Mouse (Mus musculus): ENCODE measurements at regions not wholly inside any gene's neighbourhood (a gene's known extent, or its start where the extent isn't known, plus 50 kb on each side); places are given as distances from the start of the nearest gene placed in this dataset.

- no peak for DNase-seq (ENCODE audit: low spot score)
- no peak overlapping the region for H3K27ac ChIP-seq (ENCODE audit: low read depth, low read length)
- no peak for ATAC-seq (replicated peaks; ENCODE audit: low FRiP score)
- 62% methylated on average over 9 of the region's 9 CpGs for WGBS
- H3K4me3 ChIP-seq (ENCODE audit: low read depth, low read length) = no peak overlapping the region
- no peak overlapping the region for H3K9ac ChIP-seq (ENCODE audit: low read depth, low read length)
- H3K27me3 ChIP-seq (replicated peaks; ENCODE audit: control insufficient read depth, insufficient read depth, low read length) = no peaks in the 10 kb centered on the region
- H3K36me3 ChIP-seq (ENCODE audit: control insufficient read depth, insufficient read depth, low read length) = no peaks in the 10 kb centered on the region
- H3K4me1 ChIP-seq (replicated peaks; ENCODE audit: control insufficient read depth, insufficient read depth, low read length) = no peaks in the 10 kb centered on the region
- no peak overlapping the region for H3K4me2 ChIP-seq
- no peaks in the 10 kb centered on the region for H3K9me3 ChIP-seq (ENCODE audit: control insufficient read depth, low read length)
Measured at GRCm38 (mm10) chr4:131381063-131381462, 436.9 kb downstream of the Matn1 start.

- no peak overlapping the region for H3K27ac ChIP-seq (ENCODE audit: low read depth, low read length)
- DNase-seq (ENCODE audit: low spot score) (no peak), ATAC-seq (replicated peaks; ENCODE audit: low FRiP score) (no peak)
- H3K4me2 ChIP-seq = no peak overlapping the region
- no peaks in the 10 kb centered on the region for H3K36me3 ChIP-seq (ENCODE audit: control insufficient read depth, insufficient read depth, low read length)
- 84% methylated on average over 7 of the region's 7 CpGs for WGBS
- no peak overlapping the region for H3K9ac ChIP-seq (ENCODE audit: low read depth, low read length)
- H3K9me3 ChIP-seq (ENCODE audit: control insufficient read depth, low read length) = no peaks in the 10 kb centered on the region
- H3K4me3 ChIP-seq (ENCODE audit: low read depth, low read length) = no peak overlapping the region
- no peaks in the 10 kb centered on the region for H3K4me1 ChIP-seq (replicated peaks; ENCODE audit: control insufficient read depth, insufficient read depth, low read length)
- H3K27me3 ChIP-seq (replicated peaks; ENCODE audit: control insufficient read depth, insufficient read depth, low read length) = no peaks in the 10 kb centered on the region
Measured at GRCm38 (mm10) chr4:131381529-131381928, 437.3 kb downstream of the Matn1 start.

DNA sequence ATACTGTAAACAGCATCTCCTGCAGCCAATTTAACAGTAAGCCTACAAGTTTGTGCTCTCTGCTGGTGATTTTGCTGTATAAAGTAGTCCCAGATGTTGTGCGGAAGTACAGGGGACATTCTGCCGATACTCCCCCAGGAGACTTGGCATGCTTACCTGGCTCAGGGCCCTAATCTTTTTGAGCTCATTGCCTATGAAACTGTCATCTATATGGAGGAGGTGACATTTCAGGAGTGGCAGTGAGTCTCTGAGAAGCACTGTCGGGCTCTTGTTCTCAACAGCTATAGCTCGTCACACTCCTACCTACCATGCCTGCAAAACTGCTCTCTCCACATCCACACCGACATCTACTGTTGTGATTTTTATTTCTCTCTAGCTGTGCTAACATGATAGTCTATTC is 439.7 kb downstream of the Matn1 start:
- no peak for ATAC-seq (replicated peaks; ENCODE audit: low FRiP score)

DNA sequence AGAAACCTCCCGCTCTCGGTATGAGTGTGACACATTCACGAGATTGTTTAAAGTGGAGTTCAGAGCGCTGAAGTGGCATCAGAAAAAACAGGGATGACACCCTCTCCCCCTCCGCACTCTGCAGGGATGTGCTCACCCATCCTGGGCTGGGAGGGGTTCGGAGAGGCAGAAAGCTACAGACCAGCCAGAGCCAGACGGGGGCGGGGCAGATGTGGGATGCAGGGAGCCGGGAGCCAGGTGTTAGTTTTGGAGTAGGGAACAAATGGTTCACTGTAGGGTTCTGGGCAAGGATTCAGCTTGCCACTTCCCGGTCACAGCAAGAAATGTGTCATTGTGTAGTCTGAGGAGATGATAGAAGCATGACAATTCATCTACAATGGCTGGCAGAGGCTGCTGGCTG is 442.8 kb downstream of the Matn1 start:
- DNase-seq (ENCODE audit: low spot score) (no peak), ATAC-seq (replicated peaks; ENCODE audit: low FRiP score) (no peak)
- H3K4me1 ChIP-seq (replicated peaks; ENCODE audit: control insufficient read depth, insufficient read depth, low read length) = no peaks in the 10 kb centered on the region
- H3K9me3 ChIP-seq (ENCODE audit: control insufficient read depth, low read length) = no peaks in the 10 kb centered on the region
- no peaks in the 10 kb centered on the region for H3K36me3 ChIP-seq (ENCODE audit: control insufficient read depth, insufficient read depth, low read length)
- WGBS = 74% methylated on average over 10 of the region's 10 CpGs
- no peak overlapping the region for H3K27ac ChIP-seq (ENCODE audit: low read depth, low read length)
- no peak overlapping the region for H3K4me2 ChIP-seq
- H3K27me3 ChIP-seq (replicated peaks; ENCODE audit: control insufficient read depth, insufficient read depth, low read length) = no peaks in the 10 kb centered on the region
- no peak overlapping the region for H3K4me3 ChIP-seq (ENCODE audit: low read depth, low read length)
- H3K9ac ChIP-seq (ENCODE audit: low read depth, low read length) = no peak overlapping the region

More for the DNA sequence above, 439.7 kb downstream of the Matn1 start:
- Histone ChIP-seq H3K27me3 (replicated peaks; ENCODE audit: control insufficient read depth, insufficient read depth, low read length) (no peaks in the 10 kb centered on the region), H3K4me1 (replicated peaks; ENCODE audit: control insufficient read depth, insufficient read depth, low read length) (no peaks in the 10 kb centered on the region), H3K4me3 (ENCODE audit: low read depth, low read length) (no peak overlapping the region), H3K27ac (ENCODE audit: low read depth, low read length) (no peak overlapping the region), H3K9me3 (ENCODE audit: control insufficient read depth, low read length) (no peaks in the 10 kb centered on the region), H3K36me3 (ENCODE audit: control insufficient read depth, insufficient read depth, low read length) (no peaks in the 10 kb centered on the region), H3K4me2 (no peak overlapping the region), H3K9ac (ENCODE audit: low read depth, low read length) (no peak overlapping the region)
- no peak for DNase-seq (ENCODE audit: low spot score)
- WGBS = 78% methylated on average over 5 of the region's 5 CpGs

DNA sequence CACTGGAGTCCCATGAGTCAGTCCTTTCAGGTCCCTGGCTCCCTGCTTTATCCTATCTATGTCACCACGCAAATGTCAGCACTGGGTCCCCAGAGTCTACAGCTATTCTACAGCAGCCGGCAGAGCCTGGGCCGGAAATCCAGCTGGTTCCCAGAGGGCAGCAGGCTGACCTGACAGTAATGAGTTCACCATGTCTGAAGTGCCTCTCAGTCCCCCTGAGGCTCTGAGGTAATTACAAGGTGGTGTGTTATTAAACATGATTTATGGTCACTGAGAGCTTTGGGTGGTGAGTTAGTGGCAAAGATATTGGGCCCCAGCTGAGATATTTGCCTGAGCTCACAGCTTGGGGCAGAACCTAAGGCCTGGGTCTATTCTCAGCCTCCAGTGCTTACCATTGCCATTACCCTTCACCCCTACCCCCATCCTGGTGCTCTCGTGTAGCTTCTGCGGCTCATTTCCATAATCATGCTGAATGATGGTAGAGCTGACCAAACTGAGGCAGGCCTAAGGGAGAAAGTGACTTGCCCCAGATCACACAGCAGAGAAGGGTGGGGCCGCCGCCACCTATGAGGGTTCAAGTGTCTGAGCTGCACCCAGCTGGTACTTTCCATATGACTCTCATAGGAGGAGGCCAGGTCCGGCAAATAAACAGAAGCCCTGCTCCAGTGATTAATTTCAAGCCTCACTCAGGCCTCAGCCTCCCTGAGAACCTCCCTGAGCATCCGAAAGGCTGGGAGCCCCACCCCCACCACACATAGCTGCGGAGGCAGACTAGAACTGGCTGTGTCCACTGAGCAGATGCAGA is 446.8 kb downstream of the Ptpru start:
- ATAC-seq (replicated peaks; ENCODE audit: low FRiP score) (no peak), DNase-seq (ENCODE audit: low spot score) (no peak)
- Histone ChIP-seq H3K4me1 (replicated peaks; ENCODE audit: control insufficient read depth, insufficient read depth, low read length) (no peaks in the 10 kb centered on the region), H3K36me3 (ENCODE audit: control insufficient read depth, insufficient read depth, low read length) (no peaks in the 10 kb centered on the region), H3K27me3 (replicated peaks; ENCODE audit: control insufficient read depth, insufficient read depth, low read length) (no peaks in the 10 kb centered on the region), H3K4me3 (ENCODE audit: low read depth, low read length) (no peak overlapping the region), H3K4me2 (no peak overlapping the region), H3K27ac (ENCODE audit: low read depth, low read length) (no peak overlapping the region), H3K9ac (ENCODE audit: low read depth, low read length) (no peak overlapping the region), H3K9me3 (ENCODE audit: control insufficient read depth, low read length) (no peaks in the 10 kb centered on the region)
- 59% methylated on average over 10 of the region's 10 CpGs for WGBS

DNA sequence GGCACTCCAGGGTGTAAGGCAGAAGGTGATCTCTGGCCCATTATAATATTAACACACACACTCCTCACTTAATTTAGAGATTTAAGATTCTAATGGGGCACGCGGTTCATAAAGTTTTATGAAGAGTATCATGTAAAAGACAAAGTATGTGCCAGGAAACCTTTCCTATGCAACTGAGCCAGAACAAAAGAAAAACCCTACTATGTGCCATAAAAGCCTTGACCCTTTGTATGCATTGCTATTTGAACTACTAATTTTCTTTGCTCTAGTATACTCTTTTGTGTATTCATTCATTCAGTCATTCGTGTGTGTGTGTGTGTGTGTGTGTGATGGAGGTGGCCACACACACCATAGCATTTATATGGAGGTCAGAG is 446.2 kb downstream of the Ptpru start:
- Histone ChIP-seq H3K4me3 (ENCODE audit: low read depth, low read length) (no peak overlapping the region), H3K9ac (ENCODE audit: low read depth, low read length) (no peak overlapping the region), H3K4me1 (replicated peaks; ENCODE audit: control insufficient read depth, insufficient read depth, low read length) (no peaks in the 10 kb centered on the region), H3K4me2 (no peak overlapping the region), H3K27ac (ENCODE audit: low read depth, low read length) (no peak overlapping the region), H3K27me3 (replicated peaks; ENCODE audit: control insufficient read depth, insufficient read depth, low read length) (no peaks in the 10 kb centered on the region), H3K36me3 (ENCODE audit: control insufficient read depth, insufficient read depth, low read length) (no peaks in the 10 kb centered on the region), H3K9me3 (ENCODE audit: control insufficient read depth, low read length) (no peaks in the 10 kb centered on the region)
- 83% methylated on average over 3 of the region's 3 CpGs for WGBS
- ATAC-seq (replicated peaks; ENCODE audit: low FRiP score) (no peak), DNase-seq (ENCODE audit: low spot score) (no peak)

DNA sequence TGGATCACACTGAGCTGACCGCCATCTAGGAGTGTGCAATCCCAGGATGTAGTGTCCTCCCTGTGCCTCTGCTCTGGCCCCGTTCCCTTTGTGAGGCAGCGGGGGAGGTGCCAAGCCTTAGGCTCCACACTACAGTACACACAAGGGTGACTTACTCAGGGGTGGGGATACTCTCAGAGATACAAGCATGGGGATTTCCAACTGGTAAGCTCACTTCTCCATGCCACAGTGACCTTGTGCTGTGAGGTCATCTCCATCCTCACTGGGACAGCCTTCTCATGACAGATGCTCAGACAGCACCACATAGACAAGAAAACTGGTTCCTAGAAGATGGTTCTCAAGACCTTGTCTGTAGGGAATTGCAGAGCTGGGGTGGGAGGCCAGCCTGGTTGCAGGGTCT is 445.6 kb downstream of the Ptpru start:
- no peak overlapping the region for H3K9ac ChIP-seq (ENCODE audit: low read depth, low read length)
- no peak overlapping the region for H3K4me2 ChIP-seq
- ATAC-seq (replicated peaks; ENCODE audit: low FRiP score) (no peak), DNase-seq (ENCODE audit: low spot score) (no peak)
- H3K27ac ChIP-seq (ENCODE audit: low read depth, low read length) = no peak overlapping the region
- no peak overlapping the region for H3K4me3 ChIP-seq (ENCODE audit: low read depth, low read length)
- no peaks in the 10 kb centered on the region for H3K4me1 ChIP-seq (replicated peaks; ENCODE audit: control insufficient read depth, insufficient read depth, low read length)
- no peaks in the 10 kb centered on the region for H3K36me3 ChIP-seq (ENCODE audit: control insufficient read depth, insufficient read depth, low read length)
- H3K27me3 ChIP-seq (replicated peaks; ENCODE audit: control insufficient read depth, insufficient read depth, low read length) = no peaks in the 10 kb centered on the region
- WGBS = 75% methylated on average over 3 of the region's 3 CpGs
- H3K9me3 ChIP-seq (ENCODE audit: control insufficient read depth, low read length) = no peaks in the 10 kb centered on the region

- 83% methylated on average over 8 of the region's 8 CpGs for WGBS
- Histone ChIP-seq H3K27me3 (replicated peaks; ENCODE audit: control insufficient read depth, insufficient read depth, low read length) (no peaks in the 10 kb centered on the region), H3K27ac (ENCODE audit: low read depth, low read length) (no peak overlapping the region), H3K4me3 (ENCODE audit: low read depth, low read length) (no peak overlapping the region), H3K9me3 (ENCODE audit: control insufficient read depth, low read length) (no peaks in the 10 kb centered on the region), H3K4me1 (replicated peaks; ENCODE audit: control insufficient read depth, insufficient read depth, low read length) (no peaks in the 10 kb centered on the region), H3K9ac (ENCODE audit: low read depth, low read length) (no peak overlapping the region), H3K36me3 (ENCODE audit: control insufficient read depth, insufficient read depth, low read length) (no peaks in the 10 kb centered on the region), H3K4me2 (no peak overlapping the region)
- no peak for DNase-seq (ENCODE audit: low spot score)
- no peak for ATAC-seq (replicated peaks; ENCODE audit: low FRiP score)
Measured at GRCm38 (mm10) chr4:131396226-131396840, 441.8 kb downstream of the Ptpru start.

DNA sequence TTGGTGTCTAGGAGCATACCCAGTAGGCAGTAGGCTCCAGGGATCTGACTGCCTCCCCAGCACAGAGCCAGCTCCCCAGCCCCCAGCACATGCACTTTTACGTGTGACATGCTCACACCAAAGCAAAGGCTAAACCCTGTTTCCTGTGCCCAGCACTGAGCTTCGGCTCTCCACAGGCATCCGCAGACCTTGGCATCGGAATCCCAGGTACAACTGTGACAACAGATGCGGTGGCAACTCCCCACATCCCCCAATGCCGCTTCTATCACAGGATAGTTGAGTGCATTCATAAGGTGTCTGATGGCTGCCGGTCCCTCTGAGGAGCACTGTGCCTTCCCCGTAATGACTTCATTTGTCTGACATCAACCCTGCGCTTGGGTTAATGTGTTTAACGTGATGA is 440.9 kb downstream of the Ptpru start:
- DNase-seq (ENCODE audit: low spot score) = no peak
- no peak overlapping the region for H3K27ac ChIP-seq (ENCODE audit: low read depth, low read length)
- no peak overlapping the region for H3K9ac ChIP-seq (ENCODE audit: low read depth, low read length)
- H3K27me3 ChIP-seq (replicated peaks; ENCODE audit: control insufficient read depth, insufficient read depth, low read length) = no peaks in the 10 kb centered on the region
- no peak overlapping the region for H3K4me2 ChIP-seq
- no peaks in the 10 kb centered on the region for H3K9me3 ChIP-seq (ENCODE audit: control insufficient read depth, low read length)
- no peak overlapping the region for H3K4me3 ChIP-seq (ENCODE audit: low read depth, low read length)
- no peaks in the 10 kb centered on the region for H3K36me3 ChIP-seq (ENCODE audit: control insufficient read depth, insufficient read depth, low read length)
- ATAC-seq (replicated peaks; ENCODE audit: low FRiP score) = no peak
- no peaks in the 10 kb centered on the region for H3K4me1 ChIP-seq (replicated peaks; ENCODE audit: control insufficient read depth, insufficient read depth, low read length)
- 86% methylated on average over 10 of the region's 10 CpGs for WGBS
